Mouse (Mus musculus) hindbrain, embryonic 11.5 days (tissue): Measurements from ENCODE around the gene Acsm3. TPM values are rescaled to one million over a fixed set of nuclear protein-coding genes. Genes with fewer than 3 reads are reported as not detected.
A peak's percentile ranks its signal among the peaks of the same experiment; 100 is the strongest.

ENCODE experiments used
- ATAC-seq: fragments of 200-750 bp; cut with Nextera tagmentation; 2 replicates; pipeline ENCODE4 v1.8.0; 2017; ENCODE audit warnings: mild to moderate bottlenecking, moderate TSS enrichment, moderate library complexity; ENCODE audit not compliant: low FRiP score
- DNase-seq: peaks from one replicate; pipeline ENCODE4 v3.0.0-alpha.2; 2015; ENCODE audit warnings: low spot score
- H3K27ac ChIP-seq: fragments of 300-500 bp; sonication (generic); 2 replicates; pipeline ENCODE4 v1.5.1; 2014; ENCODE audit warnings: mild to moderate bottlenecking, low read depth, low read length
- H3K27me3 ChIP-seq: fragments of 300-500 bp; sonication (generic); 2 replicates; pipeline ENCODE4 v1.6.1; 2014; ENCODE audit warnings: mild to moderate bottlenecking, low read length, moderate library complexity, mixed read lengths; ENCODE audit not compliant: control insufficient read depth, insufficient read depth
- H3K36me3 ChIP-seq: fragments of 300-500 bp; sonication (generic); 2 replicates; pipeline ENCODE4 v1.6.1; 2014; ENCODE audit warnings: mild to moderate bottlenecking, low read length, moderate library complexity, mixed read lengths; ENCODE audit not compliant: control insufficient read depth, insufficient read depth
- H3K4me1 ChIP-seq: fragments of 300-500 bp; sonication (generic); replicated peaks from 2 replicates; pipeline ENCODE4 v1.6.1; 2014; ENCODE audit warnings: low read length, mixed read lengths; ENCODE audit not compliant: control insufficient read depth, insufficient read depth
- H3K4me2 ChIP-seq: fragments of 300-500 bp; sonication (generic); replicated peaks from 2 replicates; pipeline ENCODE4 v1.6.1; 2014; ENCODE audit warnings: mild to moderate bottlenecking, low read depth, low read length
- H3K4me3 ChIP-seq: fragments of 300-500 bp; sonication (generic); 2 replicates; pipeline ENCODE4 v1.5.1; 2014; ENCODE audit warnings: low read depth, low read length
- H3K9ac ChIP-seq: fragments of 300-500 bp; sonication (generic); 2 replicates; pipeline ENCODE4 v1.6.1; 2014; ENCODE audit warnings: low read depth, low read length
- H3K9me3 ChIP-seq: fragments of 300-500 bp; sonication (generic); 2 replicates; pipeline ENCODE4 v1.6.1; 2016; ENCODE audit warnings: low read length; ENCODE audit not compliant: control insufficient read depth
- WGBS: fragments of 180-500 bp; shearing (Covaris S2); extraction: QIAGEN DNeasy Blood & Tissue Kit; methylation state at CpG from one replicate; pipeline ENCODE4 v1.1.7; 2014; 5-methylcytosine and 5-hydroxymethylcytosine counted together
- polyA plus RNA-seq: library from polyadenylated mRNA; unstranded; fragments of >200 nt; fragmentation: Nextera tagmentation; extraction: Ambion mirVana; gene quantifications from 2 replicates; pipeline ENCODE4 v1.2.1, GENCODE M21; 2014

Gene Acsm3
- polyA plus RNA-seq, 1 experiment from 2014 or later: 0.57 TPM

DNA sequence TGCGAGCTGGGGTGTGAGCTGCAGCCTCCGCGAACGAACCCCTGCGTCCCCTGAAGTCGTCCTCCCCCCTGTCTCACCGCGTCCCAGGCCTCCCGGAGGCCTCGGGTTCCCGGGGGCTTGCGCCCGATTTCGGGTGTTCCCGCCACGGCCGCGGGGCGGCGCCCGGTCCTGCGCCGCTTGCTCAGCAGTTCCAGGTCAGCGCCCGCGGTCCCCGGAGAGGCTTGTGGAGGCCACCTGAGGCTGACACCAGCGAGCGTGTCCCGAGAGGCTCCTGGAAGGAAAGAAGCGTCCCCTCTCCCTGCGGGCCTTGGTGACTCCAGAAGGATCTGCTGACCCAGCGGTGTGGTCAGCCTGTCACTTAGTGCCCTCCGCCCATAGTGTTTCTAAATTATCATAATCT, 16.4 kb upstream of the Acsm3 start:
- Histone ChIP-seq H3K36me3 (no peaks in the 10 kb centered on the region), H3K9ac (no peak overlapping the region), H3K4me3 (no peak overlapping the region), H3K4me2 (peak overlapping the region; percentile 25), H3K27me3 (no peaks in the 10 kb centered on the region), H3K4me1 (0 out of 2 replicates have a peak, but pooled peaks cover 2% of the 10 kb centered on the region), H3K27ac (no peak overlapping the region), H3K9me3 (no peaks in the 10 kb centered on the region)
- peak; percentile 62 for DNase-seq
- peak; percentile 62 for ATAC-seq
- WGBS: 9% methylated on average over 34 of the region's 34 CpGs

DNA sequence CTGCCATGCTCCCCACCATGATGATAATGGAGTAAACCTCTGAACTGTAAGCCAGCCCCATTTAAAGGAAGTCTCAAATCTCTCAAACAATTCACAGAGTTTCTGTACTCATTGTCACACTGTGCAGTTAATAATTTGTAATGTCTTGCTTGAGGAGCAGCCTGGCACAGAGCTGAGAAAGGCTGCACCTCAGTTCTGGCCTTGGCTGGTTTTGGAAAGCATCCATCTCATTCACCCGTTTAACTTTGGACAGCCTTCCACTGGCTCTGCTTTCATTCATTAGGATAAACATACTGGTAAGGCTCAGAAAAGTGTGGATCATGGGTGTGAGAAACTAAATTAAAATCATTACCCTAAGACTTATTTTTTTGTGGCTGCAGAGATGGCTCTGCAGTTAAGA, 14.9 kb upstream of the Acsm3 start:
- WGBS: 89% methylated on average over 1 of the region's 1 CpGs
- ATAC-seq: no peak

DNA sequence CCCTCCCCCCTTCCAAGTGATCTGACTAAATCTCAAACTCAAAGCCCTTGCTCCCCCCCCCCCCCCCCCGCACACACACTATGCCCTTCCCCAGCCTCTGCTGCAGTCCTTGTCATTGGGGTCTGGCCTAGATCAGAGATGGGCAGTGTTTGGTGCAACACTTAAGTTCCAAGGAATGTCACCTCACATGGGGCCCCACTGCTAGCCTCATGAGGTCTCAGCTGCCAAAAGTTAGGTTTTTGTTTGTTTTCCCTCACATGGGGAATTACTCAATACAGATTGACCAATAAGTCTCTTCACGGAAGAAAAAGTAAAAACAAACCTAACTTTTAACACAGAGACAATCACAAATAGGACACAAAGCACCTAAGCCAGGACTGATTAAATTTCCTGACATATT, 12.0 kb upstream of the Acsm3 start:
- Histone ChIP-seq H3K27ac (no peak overlapping the region), H3K4me3 (no peak overlapping the region), H3K4me2 (no peak overlapping the region), H3K27me3 (no peaks in the 10 kb centered on the region), H3K4me1 (0 out of 2 replicates have a peak, but pooled peaks cover 2% of the 10 kb centered on the region), H3K9ac (no peak overlapping the region), H3K36me3 (no peaks in the 10 kb centered on the region), H3K9me3 (no peaks in the 10 kb centered on the region)
- 79% methylated on average over 1 of the region's 2 CpGs for WGBS
- ATAC-seq (no peak), DNase-seq (no peak)

More for the DNA sequence above, 14.9 kb upstream of the Acsm3 start:
- Histone ChIP-seq H3K27ac (no peak overlapping the region), H3K9ac (no peak overlapping the region), H3K9me3 (no peaks in the 10 kb centered on the region), H3K4me3 (no peak overlapping the region), H3K36me3 (no peaks in the 10 kb centered on the region), H3K4me2 (no peak overlapping the region), H3K27me3 (no peaks in the 10 kb centered on the region), H3K4me1 (0 out of 2 replicates have a peak, but pooled peaks cover 2% of the 10 kb centered on the region)
- no peak for DNase-seq

DNA sequence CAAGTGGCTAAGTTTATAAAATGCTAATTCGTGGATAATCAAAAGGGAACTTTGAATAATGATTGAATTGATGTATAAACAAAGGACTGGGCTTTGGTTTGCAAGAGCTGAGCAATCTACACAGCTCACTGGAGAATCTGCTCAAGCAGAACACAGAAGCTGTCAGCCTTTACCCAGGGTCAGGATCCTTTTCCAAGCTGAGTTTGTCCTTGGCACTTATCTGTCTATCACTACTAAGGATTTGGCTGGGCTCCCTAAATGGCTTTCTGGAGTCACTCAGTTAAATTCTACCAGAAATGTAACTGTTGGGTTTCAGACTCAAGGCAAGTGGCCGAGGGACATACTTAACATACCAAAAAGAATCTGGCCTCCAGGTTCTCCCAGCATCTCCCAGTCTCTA, 10.8 kb upstream of the Acsm3 start:
- H3K36me3 ChIP-seq: no peaks in the 10 kb centered on the region
- no peaks in the 10 kb centered on the region for H3K4me1 ChIP-seq
- no peak overlapping the region for H3K4me3 ChIP-seq
- H3K4me2 ChIP-seq: no peak overlapping the region
- H3K9ac ChIP-seq: no peak overlapping the region
- DNase-seq (no peak), ATAC-seq (no peak)
- no peaks in the 10 kb centered on the region for H3K9me3 ChIP-seq
- H3K27ac ChIP-seq: no peak overlapping the region
- 67% methylated on average over 2 of the region's 2 CpGs for WGBS
- H3K27me3 ChIP-seq: no peaks in the 10 kb centered on the region

DNA sequence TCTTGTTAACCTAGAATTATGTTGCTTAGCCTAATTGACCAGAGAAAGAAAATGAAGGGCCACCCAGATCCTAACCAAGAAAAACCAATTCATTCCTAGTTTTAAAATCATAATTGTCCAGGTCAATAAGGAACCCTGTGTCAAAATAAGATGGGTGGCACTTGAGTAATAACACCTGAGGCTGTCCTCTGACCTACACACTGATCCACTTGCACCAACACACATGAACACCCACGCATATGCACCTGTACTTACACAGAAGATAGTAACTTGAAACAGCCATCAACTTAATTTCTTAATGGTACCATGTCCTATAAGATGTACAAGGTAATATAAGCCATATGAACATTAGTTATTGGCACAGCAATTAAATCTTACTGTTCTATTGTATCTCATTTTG, 7.0 kb upstream of the Acsm3 start:
- Histone ChIP-seq H3K4me3 (no peak overlapping the region), H3K9ac (no peak overlapping the region), H3K27me3 (no peaks in the 10 kb centered on the region), H3K9me3 (no peaks in the 10 kb centered on the region), H3K27ac (no peak overlapping the region), H3K4me1 (no peaks in the 10 kb centered on the region), H3K36me3 (no peaks in the 10 kb centered on the region), H3K4me2 (no peak overlapping the region)
- no peak for DNase-seq
- WGBS: 93% methylated on average over 1 of the region's 1 CpGs
- ATAC-seq: no peak

DNA sequence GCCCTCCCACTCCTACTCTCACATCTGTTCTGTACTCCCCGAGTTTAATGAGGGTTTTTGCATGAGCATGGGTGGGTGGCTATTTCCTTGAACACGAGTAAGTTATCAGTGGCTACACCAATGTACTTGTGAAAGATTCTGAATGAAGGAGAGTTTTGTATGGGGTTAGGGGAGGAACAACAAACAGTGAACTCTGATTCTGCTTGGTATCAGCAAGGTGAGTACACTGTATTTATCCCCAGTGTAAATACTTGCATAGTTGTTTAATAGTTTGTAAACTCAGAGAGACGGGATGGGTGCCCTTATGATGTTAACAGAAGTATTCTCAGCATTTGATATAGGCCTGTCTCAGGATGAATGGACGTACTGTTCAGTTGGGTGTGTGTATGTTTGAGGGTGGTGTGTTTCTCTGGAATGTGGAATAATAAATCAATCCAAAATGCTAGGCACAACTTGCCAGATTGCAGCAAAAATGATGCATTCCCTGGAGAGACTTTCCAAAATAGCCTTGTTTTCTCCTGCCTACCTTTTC, 1.5 kb downstream of the Acsm3 start:
- ATAC-seq (no peak), DNase-seq (no peak)
- H3K4me2 ChIP-seq: no peak overlapping the region
- no peaks in the 10 kb centered on the region for H3K4me1 ChIP-seq
- WGBS: 74% methylated on average over 4 of the region's 4 CpGs
- H3K4me3 ChIP-seq: no peak overlapping the region
- no peaks in the 10 kb centered on the region for H3K36me3 ChIP-seq
- no peak overlapping the region for H3K9ac ChIP-seq
- H3K27ac ChIP-seq: no peak overlapping the region
- no peaks in the 10 kb centered on the region for H3K9me3 ChIP-seq
- no peaks in the 10 kb centered on the region for H3K27me3 ChIP-seq

DNA sequence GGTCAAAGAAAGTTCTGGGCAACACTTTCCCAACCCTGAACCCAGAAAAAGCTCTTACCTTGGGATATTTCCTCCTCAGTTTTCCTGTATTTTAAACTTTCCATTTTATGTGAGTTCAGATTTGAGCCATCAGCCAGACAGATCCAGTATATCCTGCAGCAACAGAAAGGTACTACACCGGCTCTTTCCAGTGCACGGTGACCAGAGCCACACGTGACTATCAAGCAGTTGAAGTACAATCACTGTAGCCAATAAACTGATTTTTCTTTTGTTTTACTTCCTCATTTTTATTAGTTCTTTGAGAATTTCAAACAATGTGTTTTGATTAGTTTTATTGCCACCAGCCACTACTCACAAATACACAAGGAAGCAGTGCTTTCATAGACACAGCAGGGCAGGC, 3.7 kb downstream of the Acsm3 start:
- no peaks in the 10 kb centered on the region for H3K36me3 ChIP-seq
- H3K4me3 ChIP-seq: no peak overlapping the region
- no peaks in the 10 kb centered on the region for H3K9me3 ChIP-seq
- no peak overlapping the region for H3K27ac ChIP-seq
- H3K27me3 ChIP-seq: no peaks in the 10 kb centered on the region
- H3K9ac ChIP-seq: no peak overlapping the region
- ATAC-seq (no peak), DNase-seq (no peak)
- no peak overlapping the region for H3K4me2 ChIP-seq
- H3K4me1 ChIP-seq: no peaks in the 10 kb centered on the region
- 96% methylated on average over 3 of the region's 3 CpGs for WGBS

DNA sequence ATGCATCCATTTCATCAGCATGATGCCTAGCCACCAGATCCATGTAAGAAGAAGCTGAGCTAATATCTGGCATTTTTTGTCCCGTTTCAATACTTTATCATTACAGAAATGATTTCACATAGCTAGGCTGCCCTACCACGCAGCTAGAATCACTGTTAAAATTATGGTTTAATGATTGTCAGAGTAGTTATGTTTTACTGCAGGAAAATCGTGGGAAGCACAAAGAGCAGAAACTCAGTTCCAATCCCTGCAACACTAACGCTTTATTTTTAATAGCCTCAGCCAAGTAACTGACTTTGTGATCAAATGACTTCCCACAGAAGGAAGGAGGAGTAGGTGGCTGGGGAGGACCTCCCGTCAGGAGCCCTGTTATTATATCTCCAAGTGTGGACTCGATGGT, 6.3 kb downstream of the Acsm3 start:
- Histone ChIP-seq H3K4me1 (no peaks in the 10 kb centered on the region), H3K4me3 (no peak overlapping the region), H3K27me3 (no peaks in the 10 kb centered on the region), H3K9ac (no peak overlapping the region), H3K4me2 (no peak overlapping the region), H3K27ac (no peak overlapping the region), H3K36me3 (no peaks in the 10 kb centered on the region), H3K9me3 (no peaks in the 10 kb centered on the region)
- ATAC-seq (no peak), DNase-seq (no peak)
- 85% methylated on average over 6 of the region's 6 CpGs for WGBS

DNA sequence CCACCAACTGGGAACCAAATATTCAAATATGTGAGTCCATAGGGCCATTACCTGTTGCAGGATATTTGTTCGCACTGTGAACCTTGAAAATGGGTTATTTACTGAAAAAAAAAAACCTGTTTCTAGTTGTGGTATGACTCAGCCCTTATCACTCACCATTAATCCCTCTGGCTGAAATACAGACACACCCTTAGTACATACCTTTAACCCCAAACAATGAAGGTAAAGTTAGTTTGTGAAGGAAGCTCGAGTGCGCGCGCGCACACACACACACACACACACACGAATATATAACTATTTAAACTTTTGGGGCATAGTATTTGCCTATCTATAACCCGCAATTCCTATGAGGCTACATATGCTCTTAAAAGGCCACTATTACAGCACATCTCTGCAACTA, 9.2 kb downstream of the Acsm3 start:
- Histone ChIP-seq H3K27ac (no peak overlapping the region), H3K36me3 (no peaks in the 10 kb centered on the region), H3K4me3 (no peak overlapping the region), H3K9ac (no peak overlapping the region), H3K27me3 (no peaks in the 10 kb centered on the region), H3K9me3 (no peaks in the 10 kb centered on the region), H3K4me2 (no peak overlapping the region), H3K4me1 (no peaks in the 10 kb centered on the region)
- no peak for ATAC-seq
- WGBS: 95% methylated on average over 8 of the region's 8 CpGs
- no peak for DNase-seq
